Mouse (Mus musculus) ES-Bruce4 (cell line): ENCODE measurements around the gene Raph1. TPM values are rescaled to one million over a fixed set of nuclear protein-coding genes. Genes with fewer than 3 reads are reported as not detected.

Source experiments
- H3K27ac ChIP-seq: 2 replicates; pipeline ENCODE4 v1.5.1; 2012; ENCODE audit warnings: low read length, inconsistent platforms; ENCODE audit not compliant: insufficient read depth
- H3K27me3 ChIP-seq: 2 replicates; pipeline ENCODE4 v1.6.1; 2012; ENCODE audit warnings: mild to moderate bottlenecking, low read length, inconsistent platforms; ENCODE audit not compliant: control insufficient read depth, poor library complexity, insufficient read depth, severe bottlenecking
- H3K36me3 ChIP-seq: 2 replicates; pipeline ENCODE4 v1.6.1; 2012; ENCODE audit warnings: inconsistent platforms, mild to moderate bottlenecking, low read length, moderate library complexity; ENCODE audit not compliant: control insufficient read depth, poor library complexity, insufficient read depth, severe bottlenecking
- H3K4me1 ChIP-seq: one replicate; pipeline ENCODE4 v1.8.1; 2011; ENCODE audit warnings: low read length; ENCODE audit not compliant: control insufficient read depth, insufficient read depth
- H3K4me3 ChIP-seq: 2 replicates; pipeline ENCODE4 v1.5.1; 2011; ENCODE audit warnings: low read depth, mild to moderate bottlenecking, low read length
- H3K9ac ChIP-seq: 2 replicates; pipeline ENCODE4 v1.6.1; 2012; ENCODE audit warnings: low read depth, mild to moderate bottlenecking, inconsistent platforms; ENCODE audit not compliant: poor library complexity, severe bottlenecking
- H3K9me3 ChIP-seq: replicated peaks from 2 replicates; pipeline ENCODE4 v1.6.1; 2012; ENCODE audit warnings: mild to moderate bottlenecking, low read length, inconsistent platforms; ENCODE audit not compliant: control insufficient read depth, poor library complexity, insufficient read depth, severe bottlenecking
- CTCF ChIP-seq: IDR thresholded peaks from one replicate; pipeline ENCODE4 v1.8.1; 2011; ENCODE audit warnings: low read depth, low read length
- EP300 ChIP-seq: IDR thresholded peaks from 2 replicates; pipeline ENCODE4 v1.6.1; 2011; ENCODE audit warnings: low read depth, low read length; ENCODE audit not compliant: insufficient read depth
- POLR2A ChIP-seq: IDR thresholded peaks from one replicate; pipeline ENCODE4 v1.8.1; 2011; ENCODE audit warnings: low read length; ENCODE audit not compliant: insufficient read depth
- polyA plus RNA-seq: library from polyadenylated mRNA; stranded (reverse); fragments of >200 nt; gene quantifications from 2 replicates; pipeline ENCODE4 v1.2.4, GENCODE M21; 2011; ENCODE audit warnings: low read depth; ENCODE audit not compliant: missing spikeins, insufficient read depth, insufficient read length

The Raph1 gene
- 52.8 and 54.2 TPM in 2 replicates for polyA plus RNA-seq

GRCm38 (mm10) chr1:60566631-60567311 is at the start of gene Raph1:
Gene Raph1, minus strand, starts transcription at chr1:60567104.
- Histone ChIP-seq H3K27ac (peak within 1 kb of the TSS; percentile 86), H3K9ac (peak within 1 kb of the TSS; percentile 96), H3K4me3 (peak within 1 kb of the TSS; percentile 97), H3K27me3 (no peaks in the 10 kb centered on the region), H3K36me3 (no peaks in the 10 kb centered on the region), H3K4me1 (peaks cover 3% of the 10 kb centered on the region), H3K9me3 (no peaks in the 10 kb centered on the region)
- TF ChIP-seq CTCF (no peak), EP300 (0 out of 2 replicates have a peak, but pooled peaks have one; percentile 8)

- TF ChIP-seq POLR2A: no peak
- no peak for TF ChIP-seq CTCF
- no peak for TF ChIP-seq EP300
- no peak overlapping the region for H3K4me3 ChIP-seq
- no peak overlapping the region for H3K27ac ChIP-seq
These were observed 48.8 kb upstream of the Raph1 start for GRCm38 (mm10) chr1:60615703-60616102.

GRCm38 (mm10) chr1:60614902-60615301 is 48.0 kb upstream of the Raph1 start:
- no peaks in the 10 kb centered on the region for H3K36me3 ChIP-seq
- TF ChIP-seq POLR2A (no peak), CTCF (no peak), EP300 (no peak)
- no peak overlapping the region for H3K27ac ChIP-seq
- H3K4me3 ChIP-seq: no peak overlapping the region
- no peaks in the 10 kb centered on the region for H3K27me3 ChIP-seq
- H3K9ac ChIP-seq: no peak overlapping the region
- no peaks in the 10 kb centered on the region for H3K4me1 ChIP-seq
- H3K9me3 ChIP-seq: no peaks in the 10 kb centered on the region

More at GRCm38 (mm10) chr1:60615703-60616102, 48.8 kb upstream of the Raph1 start:
- Histone ChIP-seq H3K9me3 (no peaks in the 10 kb centered on the region), H3K27me3 (no peaks in the 10 kb centered on the region), H3K9ac (no peak overlapping the region), H3K36me3 (no peaks in the 10 kb centered on the region), H3K4me1 (no peaks in the 10 kb centered on the region)

GRCm38 (mm10) chr1:60611968-60612367 is 45.1 kb upstream of the Raph1 start:
- no peak overlapping the region for H3K27ac ChIP-seq
- H3K27me3 ChIP-seq: no peaks in the 10 kb centered on the region
- H3K9ac ChIP-seq: no peak overlapping the region
- H3K9me3 ChIP-seq: no peaks in the 10 kb centered on the region
- no peaks in the 10 kb centered on the region for H3K4me1 ChIP-seq
- no peak for TF ChIP-seq CTCF
- TF ChIP-seq POLR2A: no peak
- no peak for TF ChIP-seq EP300
- no peak overlapping the region for H3K4me3 ChIP-seq
- H3K36me3 ChIP-seq: no peaks in the 10 kb centered on the region

- Histone ChIP-seq H3K9ac (no peak overlapping the region), H3K27ac (no peak overlapping the region), H3K27me3 (no peaks in the 10 kb centered on the region), H3K9me3 (no peaks in the 10 kb centered on the region), H3K36me3 (no peaks in the 10 kb centered on the region), H3K4me3 (no peak overlapping the region), H3K4me1 (no peaks in the 10 kb centered on the region)
- TF ChIP-seq CTCF (no peak), EP300 (no peak), POLR2A (no peak)
These were observed 43.7 kb upstream of the Raph1 start for GRCm38 (mm10) chr1:60610631-60611030.

- H3K9me3 ChIP-seq: no peaks in the 10 kb centered on the region
- no peaks in the 10 kb centered on the region for H3K4me1 ChIP-seq
- no peak overlapping the region for H3K4me3 ChIP-seq
- no peak overlapping the region for H3K27ac ChIP-seq
- TF ChIP-seq EP300 (no peak), POLR2A (no peak), CTCF (no peak)
- no peaks in the 10 kb centered on the region for H3K27me3 ChIP-seq
- H3K36me3 ChIP-seq: no peaks in the 10 kb centered on the region
- no peak overlapping the region for H3K9ac ChIP-seq
These were observed 42.3 kb upstream of the Raph1 start for GRCm38 (mm10) chr1:60609011-60609775.
